Mouse (Mus musculus): Measurements from ENCODE around the gene Myo19. TPM values are rescaled to one million over a fixed set of nuclear protein-coding genes. Genes with fewer than 3 reads are reported as not detected.

Myo19 gene
- polyA plus RNA-seq, 1 experiment = 16.7 TPM

DNA sequence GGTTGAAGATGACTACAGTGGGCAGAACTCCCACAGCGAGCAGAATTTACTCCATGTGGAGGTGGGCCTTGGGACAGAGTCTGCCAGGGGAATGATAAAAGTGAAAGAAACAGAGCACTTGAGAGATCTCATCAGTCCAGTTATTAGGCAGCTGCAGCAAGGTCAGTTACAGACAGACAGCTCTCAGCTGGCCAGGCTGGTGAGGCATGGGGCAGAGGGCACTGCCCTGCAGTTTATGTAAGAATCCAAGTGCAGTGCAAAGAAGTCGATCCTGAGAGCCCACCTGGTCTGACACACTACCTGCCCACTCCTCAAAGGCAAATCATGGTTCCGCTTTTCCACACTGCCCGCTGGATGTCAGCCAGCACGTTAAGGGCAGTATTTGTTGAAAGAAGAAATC lies 6.3 kb downstream of the Myo19 start:
- no peak for DNase-seq (ENCODE audit: low read depth)

DNA sequence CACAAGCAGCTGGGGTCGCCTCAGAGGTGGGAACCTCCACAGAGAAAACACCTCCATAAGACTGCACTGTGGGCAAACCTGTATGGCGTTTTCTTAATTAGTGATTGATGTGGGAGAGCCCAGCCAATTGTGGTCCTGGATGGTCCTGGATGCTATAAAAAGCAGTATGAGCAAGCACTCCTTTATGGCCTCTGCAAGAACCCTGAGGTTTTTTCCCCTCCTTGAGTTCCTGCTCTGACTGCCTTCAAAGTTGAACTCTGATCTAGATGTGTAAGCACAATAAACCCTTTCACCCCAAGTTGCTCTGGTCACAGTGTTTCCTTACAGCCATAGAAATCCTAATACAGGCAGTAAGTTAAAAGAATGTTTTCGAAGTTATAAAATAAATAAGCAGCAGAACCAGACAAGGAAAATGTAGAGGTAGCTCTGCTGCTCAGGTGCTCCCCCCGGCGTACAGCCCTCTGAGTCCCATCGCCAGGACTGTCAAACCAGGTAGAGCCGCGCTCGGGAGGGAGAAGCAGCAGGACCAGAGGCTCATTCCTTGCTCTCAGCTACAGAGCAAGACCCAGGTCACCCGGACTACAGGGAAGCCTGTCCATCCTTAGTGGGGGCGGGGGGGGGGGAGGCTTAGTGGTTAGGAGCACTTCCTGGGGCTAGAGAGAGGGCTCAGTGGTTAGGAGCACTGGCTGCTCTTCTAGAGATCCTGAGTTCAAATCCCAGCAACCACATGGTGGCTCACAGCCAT lies 7.0 kb downstream of the Myo19 start:
- no peak for DNase-seq (ENCODE audit: low read depth)

DNA sequence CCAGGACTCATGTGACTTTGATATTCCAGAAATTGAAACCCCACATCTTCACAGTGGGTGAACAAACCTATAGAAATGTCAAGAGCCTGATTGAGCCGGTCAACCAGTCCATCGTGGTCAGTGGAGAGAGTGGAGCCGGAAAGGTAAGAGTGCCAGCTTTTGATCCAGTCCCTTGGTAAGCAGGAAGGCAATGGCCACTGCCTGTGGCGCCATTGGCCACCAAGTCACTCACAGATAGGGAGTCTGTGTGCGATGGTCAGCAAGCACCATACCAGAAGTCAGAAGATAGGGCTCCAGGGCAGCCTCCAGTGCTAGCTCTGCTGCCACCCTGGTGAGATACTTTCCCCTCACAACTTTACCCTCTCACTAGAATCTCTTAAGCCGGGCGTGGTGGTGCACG lies 8.1 kb downstream of the Myo19 start:
- no peak for DNase-seq (ENCODE audit: low read depth)

DNA sequence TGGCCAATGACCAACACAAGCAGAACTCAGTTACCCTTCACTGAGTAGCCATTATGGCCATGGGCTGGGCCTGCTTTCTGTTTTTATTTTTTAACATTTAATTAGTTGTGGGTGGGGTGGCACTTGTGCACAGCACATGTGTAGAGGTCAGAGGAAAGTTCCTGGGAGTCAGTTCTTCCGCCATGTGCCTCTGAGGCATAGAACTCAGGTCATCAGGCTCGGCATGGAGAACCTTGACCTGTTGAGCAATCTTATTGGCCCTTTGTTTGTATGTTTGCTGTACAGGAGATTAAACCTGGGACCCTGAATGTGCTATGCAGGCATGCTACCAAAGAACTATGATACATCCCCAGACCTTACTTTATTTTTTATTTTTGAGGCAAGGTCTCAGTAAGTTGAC lies 9.5 kb downstream of the Myo19 start:
- no peak for DNase-seq (ENCODE audit: low read depth)

DNA sequence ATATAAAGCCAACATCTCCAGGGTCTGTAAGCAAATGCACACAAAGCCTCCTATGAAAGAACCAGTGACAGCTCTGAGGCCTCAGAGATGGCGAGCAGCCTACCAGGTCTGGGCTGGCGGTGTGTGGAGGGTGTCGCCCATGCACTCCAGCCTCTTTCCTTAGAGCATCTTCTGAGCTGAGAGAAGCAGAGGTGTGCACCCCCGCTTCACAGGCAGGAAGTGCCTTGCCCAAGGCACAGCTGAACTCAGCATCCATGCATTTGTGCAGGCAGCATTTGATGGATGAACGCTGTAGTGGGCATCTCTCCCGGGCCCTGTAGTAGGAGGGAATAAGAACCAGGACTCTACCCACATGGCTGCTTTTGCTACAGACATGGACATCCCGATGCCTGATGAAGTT lies 11.8 kb downstream of the Myo19 start:
- no peak for DNase-seq (ENCODE audit: low read depth)

DNA sequence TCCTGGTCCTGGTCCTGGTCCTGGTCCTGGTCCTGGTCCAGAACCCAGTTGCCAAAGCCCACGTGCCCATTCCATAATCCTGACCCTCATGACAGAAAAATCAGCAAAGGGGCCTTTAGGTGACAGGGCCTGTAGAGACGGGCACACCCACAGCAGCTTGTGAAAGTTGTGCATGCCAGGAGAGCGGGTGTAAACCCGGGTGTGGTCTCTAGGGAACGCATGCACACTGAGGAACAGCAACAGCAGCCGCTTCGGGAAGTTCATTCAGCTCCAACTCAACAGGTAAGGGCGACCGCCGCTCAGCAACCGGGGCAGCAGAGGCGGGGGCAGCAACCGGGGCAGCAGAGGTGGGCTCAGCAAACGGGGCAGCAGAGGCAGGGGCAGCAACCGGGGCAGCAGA lies 13.2 kb downstream of the Myo19 start:
- DNase-seq (ENCODE audit: low read depth) = no peak

DNA sequence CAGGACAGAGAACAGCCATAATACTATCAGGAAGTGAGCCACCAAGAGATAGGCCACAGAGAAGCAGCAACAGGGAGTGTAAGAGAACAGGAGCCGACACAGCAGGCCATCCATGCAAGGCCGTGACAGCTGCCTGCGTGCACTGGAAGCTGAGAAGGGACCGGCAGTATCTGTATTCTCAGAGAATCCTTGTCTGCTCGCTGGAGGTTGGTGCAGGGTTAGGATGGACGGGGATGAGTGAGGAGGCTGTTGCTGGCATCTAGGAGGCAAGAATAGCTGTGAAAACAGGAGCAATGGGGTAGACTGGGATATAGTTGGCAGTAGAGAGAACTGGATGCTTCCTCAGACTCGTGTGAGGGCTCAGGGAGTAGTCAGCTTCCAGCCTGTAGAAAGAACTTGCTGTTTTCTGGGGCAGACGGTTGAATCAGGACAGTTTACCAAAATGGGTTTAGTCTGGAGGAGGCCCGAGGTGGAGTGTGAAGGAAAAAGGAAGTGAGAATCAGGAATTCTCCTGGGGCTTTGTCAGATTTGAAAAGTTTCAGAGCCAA lies 24.7 kb downstream of the Myo19 start:
- DNase-seq (ENCODE audit: low read depth) = no peak

DNA sequence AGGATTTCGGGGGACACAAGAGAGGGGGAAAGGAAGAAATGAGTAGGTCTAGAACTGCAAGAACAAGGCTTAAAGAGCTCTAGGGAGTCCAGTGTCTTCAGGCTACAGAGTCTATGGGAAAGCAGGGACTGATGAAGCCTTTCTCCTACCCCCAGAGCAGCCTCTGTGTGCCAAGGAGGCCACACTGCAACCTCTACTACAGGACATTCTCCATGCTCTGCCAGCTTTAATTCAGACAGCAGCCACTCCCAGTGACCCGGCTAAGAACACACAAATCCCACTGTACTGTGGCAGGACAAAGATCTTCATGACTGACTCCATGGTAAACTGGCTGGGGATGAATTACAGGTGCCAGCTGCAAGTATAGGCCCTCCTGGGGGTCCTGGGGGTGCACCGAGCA lies 27.1 kb downstream of the Myo19 start:
- no peak for DNase-seq (ENCODE audit: low read depth)

DNA sequence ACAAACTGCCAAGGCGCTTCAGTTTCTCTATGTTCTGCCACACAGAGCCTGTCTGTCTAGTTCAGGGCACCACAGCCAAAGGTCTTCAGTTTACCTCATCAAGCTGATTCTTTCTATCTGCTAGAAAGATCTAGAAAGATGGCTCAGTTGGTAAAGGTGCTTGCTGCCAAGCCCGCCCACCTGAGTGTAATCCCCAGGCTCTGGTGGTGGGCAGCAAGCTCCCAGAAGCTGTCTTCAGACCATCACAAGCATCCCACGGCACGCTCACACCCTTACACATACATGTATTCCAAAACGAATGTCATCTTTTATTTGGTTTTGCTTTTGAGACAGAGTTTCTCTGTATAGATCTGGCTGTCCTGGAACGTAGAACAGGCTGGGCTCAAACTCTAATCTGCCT lies 28.5 kb downstream of the Myo19 start:
- DNase-seq (ENCODE audit: low read depth) = no peak

DNA sequence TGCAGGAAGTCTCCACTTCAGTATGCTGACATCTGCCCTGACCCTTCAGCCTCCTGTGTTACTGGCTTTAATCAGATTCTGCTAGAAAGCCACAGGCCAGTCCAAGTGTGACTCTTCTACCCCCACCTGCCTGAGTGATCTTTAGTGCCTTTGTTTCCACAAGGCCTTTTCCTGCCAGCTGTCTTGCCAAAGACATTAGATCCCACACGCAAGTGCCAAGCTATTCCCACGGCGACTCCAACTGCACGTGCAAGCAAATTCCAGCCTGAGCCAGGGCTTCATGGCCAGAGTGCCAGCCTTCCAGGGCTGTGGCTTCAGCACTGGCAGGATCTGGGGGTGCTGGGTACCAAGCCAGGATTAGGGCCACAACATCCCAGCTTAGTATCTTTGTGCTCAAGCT lies 30.5 kb downstream of the Myo19 start:
- no peak for DNase-seq (ENCODE audit: low read depth)

DNA sequence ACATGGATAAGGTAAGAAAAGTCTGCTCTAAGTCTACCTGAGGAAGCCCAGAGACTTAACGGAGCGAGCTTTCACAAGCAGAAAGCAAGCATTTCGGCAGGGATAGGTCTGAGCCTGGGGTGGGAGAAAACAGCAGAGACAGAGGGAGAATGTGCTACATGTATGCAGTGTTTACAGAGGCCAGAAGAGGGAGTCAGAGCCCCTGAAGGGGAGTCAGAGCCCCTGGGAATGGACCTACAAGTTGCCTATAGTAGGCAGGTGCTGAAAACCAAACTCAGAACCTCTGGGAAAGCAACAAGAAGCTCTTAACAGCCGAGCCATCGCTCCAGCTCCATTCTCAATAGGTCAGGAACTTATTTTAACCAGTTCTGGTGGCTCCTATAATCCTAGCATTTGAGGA lies 34.7 kb downstream of the Myo19 start:
- no peak for DNase-seq (ENCODE audit: low read depth)

DNA sequence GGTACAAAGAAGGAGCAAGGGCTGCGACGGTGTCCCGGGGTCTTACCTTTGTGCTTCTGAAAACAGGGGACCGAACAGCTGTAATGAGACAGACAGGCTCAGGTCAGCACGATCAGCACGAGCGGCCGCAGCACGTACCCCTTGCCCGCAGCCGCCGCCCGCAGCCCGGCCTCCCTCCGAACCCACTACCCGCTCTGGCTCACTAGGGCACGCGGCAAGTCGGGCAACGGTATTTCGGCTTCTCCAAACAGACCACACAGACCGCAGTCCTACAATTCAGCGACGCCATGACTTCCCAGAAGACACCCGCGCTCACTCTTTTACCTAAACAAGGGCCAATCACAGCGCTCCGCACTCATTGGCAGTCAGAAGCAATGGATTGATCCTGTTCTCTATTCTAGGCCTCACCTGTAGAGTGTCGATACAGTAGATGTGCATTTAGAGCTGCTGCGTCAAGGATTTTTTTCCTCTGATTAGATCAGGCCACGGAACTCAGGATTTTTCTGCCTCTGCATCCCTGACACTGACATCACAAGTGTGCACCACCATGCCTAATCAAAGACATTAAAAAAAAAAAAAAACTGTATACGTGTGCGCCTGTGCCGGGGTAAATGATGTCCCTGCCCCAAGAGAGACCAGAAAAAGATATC lies 36.2 kb downstream of the Myo19 start, which contains the start of gene Znhit3:
Gene Znhit3 (minus strand): TSS at position 314 of the 650 bp plus-strand sequence.
- DNase-seq (ENCODE audit: low read depth) = no peak

DNA sequence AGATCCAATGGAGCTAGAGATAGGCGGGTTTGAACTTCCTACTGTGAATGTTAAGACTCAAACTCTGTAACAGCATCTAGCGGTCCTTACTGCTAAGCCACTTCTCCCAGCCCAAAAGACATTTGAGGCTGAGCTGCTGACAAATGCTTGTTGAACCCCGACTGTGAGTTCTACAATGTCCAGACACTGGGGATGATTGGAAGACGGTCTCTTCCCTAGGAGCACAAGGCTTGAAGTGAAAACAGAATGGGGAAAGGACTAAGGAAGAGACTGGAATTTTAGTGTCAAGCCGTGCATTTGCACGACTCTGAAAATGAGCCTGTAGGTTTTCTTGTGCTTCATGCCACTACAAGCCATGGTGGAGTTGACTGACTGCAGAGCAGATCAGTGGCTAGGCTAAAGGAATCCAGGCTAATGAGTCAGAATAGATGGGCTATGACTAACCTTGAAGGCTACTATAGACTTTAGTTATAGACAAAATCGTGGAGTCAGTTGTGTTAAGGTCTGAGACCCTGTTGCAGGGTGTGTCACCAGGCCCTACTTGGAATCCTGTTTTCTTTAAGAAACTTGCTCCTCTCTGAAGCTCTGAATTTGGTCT lies 36.9 kb downstream of the Myo19 start:
- DNase-seq (ENCODE audit: low read depth) = no peak

DNA sequence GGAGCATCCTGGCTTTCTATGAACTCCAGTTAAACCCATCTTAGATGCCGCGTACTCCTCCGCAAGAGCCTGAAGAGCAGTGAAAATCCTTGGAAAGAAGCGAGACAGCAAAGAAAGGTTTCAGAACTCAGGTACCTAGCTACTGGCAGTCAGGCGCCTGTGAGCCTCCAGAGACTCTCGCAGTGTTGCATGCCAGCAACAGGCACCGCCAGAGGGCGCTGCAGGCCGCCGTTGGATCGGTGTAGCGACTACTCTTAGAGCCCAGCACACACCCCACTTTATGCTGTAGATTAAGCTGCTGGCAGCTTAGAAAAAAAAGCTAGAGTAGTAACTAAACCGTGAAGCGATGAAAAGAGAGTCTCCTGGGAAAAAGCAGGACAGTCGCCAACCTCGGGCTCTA lies 38.5 kb downstream of the Myo19 start:
- no peak for DNase-seq (ENCODE audit: low read depth)

DNA sequence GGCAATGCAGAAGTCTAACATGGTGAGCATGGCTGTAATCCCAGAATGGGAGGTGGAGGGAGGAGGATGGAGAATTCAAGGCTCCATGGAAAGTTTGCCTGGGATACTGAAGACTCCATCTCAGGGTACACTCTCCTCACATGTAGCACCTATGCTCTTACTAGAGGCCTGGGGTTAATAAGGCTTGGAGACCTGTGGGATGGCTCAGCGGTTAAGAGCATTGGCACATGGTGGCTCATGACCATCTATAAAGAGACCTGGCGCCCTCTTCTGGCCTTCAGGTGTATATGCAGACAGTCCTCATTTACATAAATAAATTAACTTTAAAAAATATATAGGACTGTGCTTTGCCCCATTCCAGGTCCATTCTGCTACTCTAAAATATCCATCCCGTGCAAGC lies 39.3 kb downstream of the Myo19 start:
- DNase-seq (ENCODE audit: low read depth) = no peak

DNA sequence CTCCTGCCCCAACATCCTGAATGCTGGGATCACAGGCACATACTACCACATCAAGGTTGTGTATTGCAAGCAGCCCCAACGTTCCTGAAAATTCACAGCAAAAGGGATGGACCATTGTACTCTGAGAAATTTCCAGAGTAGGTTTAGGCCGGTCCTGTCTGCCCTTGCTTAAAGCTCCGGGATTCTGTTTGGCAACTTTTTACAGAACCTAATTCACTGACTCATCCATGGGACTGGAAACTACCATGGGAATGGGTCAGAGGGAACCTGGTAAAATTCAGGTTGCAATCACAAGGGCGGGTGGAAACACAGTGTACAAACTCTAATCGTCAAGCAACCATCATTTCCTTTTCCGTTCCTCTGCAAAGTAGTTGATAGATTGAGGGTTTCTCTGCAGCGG lies 40.0 kb downstream of the Myo19 start:
- no peak for DNase-seq (ENCODE audit: low read depth)

DNA sequence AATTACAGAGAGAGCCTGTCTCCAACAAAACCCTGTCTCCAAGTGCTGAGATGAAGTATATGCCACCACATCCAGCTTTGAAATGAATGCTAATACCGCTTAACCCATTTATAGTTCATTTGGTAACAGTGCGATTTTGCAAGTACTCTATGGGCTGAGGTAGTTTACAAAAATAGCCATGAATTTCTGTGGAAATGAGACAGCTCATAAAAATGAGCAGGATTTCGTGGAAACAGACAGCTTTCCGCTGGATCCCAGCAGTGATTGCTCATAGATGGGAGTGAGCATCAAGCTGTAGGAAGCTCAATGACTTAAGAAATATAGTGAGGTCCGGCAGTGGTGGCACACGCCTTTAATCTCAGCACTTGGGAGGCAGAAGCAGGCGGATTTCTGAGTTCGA lies 41.0 kb downstream of the Myo19 start:
- no peak for DNase-seq (ENCODE audit: low read depth)

DNA sequence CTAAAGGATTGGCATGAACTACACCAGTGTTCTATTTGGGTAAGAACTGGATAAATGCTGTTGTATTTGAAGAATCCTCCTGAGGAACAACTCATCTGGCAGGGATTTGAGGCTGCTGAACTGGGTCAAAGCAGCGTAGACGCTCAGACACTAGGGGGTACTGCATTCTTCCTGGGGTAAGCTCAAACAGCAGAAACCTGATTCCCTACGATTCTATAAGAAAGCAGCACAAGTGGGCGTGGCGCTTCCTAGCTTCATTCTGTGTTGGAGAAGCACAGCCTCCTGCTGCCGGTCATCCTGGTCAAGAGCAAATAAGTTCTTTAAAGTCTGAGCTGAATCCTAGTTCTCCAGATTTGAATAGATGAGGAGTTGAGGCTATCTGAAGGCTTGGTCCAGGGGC lies 52.3 kb downstream of the Myo19 start:
- no peak for DNase-seq (ENCODE audit: low read depth)

DNA sequence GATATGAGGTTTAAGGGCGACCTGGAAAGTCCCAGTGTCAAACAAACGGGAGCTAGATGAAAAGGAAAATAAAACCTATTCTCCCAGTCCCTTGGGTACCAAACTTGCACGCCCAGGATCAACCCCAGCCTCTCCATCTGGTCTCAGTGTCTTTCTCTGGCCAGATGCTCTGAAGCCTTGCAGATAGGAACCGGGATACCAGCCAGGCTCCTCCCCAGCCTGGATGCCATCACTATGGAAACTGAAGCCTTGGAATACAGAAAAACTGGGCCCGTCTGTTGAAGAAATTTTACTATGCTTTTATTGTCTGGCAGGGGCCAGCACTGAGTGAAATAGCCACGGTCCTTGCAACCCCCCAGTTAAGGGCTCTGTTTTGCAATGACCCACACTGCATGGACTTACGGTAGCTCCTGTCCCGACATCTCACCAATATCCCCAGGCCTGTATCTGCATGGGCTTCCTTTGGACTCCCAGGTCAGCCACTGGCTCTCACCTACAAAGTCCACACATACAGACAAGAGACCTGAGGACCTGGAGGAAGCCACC lies 59.6 kb downstream of the Myo19 start:
- DNase-seq (ENCODE audit: low read depth) = no peak

DNA sequence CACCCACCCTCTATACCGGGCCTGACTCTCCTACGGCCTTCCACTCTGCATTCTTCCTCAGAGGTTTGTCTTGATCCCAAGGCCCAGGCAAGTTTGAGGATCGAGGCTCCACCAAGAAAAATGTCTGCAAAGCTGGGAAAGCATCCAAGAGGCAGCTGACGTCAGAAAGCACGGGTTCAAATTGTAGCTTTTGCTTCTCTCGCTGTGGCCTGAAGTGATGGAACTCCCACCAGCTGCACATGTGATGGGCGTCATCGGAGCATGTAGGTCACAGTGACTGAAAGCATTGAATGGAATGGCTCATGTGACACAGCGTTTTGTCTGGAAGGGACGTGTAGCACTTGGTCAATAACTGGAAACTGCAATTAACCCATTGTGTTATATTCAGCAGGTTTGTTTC lies 60.2 kb downstream of the Myo19 start:
- DNase-seq (ENCODE audit: low read depth) = no peak

DNA sequence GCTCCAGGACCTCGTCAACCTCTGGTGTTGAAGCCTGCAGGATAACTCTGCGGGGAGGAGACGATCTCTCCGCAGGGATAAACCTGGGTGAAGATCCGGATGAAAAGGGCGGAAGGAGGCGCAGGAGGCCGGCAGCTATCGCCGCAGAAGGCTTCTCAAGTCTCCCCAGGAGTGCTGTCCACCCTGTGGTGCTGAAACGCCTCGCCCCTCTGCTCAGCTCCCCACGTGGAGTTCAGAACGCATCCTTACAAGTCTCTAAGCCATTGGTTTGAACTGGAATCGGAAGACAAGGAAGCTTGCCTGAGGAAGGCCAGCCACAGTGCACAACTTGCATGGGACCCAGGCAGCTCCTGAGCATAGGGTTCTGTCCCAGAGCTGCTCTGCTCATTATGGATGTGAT lies 64.0 kb downstream of the Myo19 start:
- no peak for DNase-seq (ENCODE audit: low read depth)

DNA sequence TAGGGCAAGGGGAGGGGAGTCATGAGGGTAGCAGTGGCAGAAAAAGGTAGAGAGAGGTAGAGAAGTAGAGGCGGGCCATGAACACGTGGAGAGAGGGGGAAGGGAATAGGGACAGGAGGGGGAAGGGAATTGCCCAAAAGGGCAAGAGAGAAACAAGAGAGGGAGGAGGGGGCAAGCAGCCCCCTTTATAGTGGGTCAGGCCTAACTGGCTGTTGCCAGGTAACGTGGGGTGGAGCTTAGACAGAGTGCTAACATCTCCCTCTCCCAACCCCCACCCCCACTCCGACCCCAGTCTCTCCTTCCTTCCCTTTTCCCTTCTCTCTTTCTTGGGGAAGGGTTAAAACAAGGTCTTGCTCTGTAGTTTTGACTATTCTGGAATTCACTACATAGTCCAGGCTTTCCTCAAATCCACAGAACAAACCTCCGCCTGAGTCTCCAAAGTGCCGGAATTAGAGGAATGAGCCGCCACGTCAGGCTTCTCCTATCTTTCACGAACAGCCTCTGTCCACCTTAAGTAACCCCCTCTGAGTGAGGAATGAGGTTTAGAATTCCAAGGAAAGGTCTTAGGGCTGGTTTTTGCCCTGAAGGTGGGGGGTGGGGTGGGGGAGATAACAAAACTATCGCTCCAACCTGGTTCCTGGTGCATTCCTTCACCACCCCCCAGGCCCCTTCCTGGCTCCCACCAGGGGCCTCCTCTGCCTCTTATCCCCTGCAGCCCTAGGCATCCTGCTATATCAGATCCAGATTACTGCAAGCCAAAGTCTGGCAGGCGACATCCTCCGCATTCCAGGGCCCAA lies 64.9 kb downstream of the Myo19 start:
- DNase-seq (ENCODE audit: low read depth) = no peak
